Mouse (Mus musculus): Measurements from ENCODE around the gene Gm10203.
A peak's percentile ranks its signal among the peaks of the same experiment; 100 is the strongest.
"Not testable (repeated sequence)": the region's sequence is repeated elsewhere in the genome, so short reads cannot be mapped to it uniquely, and the experiment has no call there.

Gm10203 gene

GRCm38 (mm10) chr6:149135631-149136030 lies 5.7 kb downstream of the Gm10203 start:
- no peak for DNase-seq

GRCm38 (mm10) chr6:149137936-149138335 lies 8.0 kb downstream of the Gm10203 start:
- DNase-seq, result no peak

DNA sequence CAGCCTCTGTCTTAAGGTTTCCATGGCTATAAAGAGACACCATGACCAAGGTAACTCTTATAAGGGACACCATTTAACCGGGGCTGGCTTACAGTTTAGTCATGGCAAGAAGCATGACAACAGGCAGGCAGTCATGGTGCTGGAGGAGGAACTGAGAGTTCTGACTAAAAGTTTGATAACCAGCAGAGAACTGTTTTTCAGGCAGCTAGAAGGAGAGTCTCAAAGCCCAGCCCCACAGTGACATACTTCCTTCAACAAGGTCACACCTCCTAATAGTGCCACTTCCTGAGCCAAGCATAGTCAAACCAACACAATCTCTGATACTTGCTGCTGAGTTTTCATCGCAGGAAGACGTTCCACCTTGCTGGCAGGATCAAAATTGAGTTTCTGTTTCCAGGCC lies 9.0 kb downstream of the Gm10203 start:
- DNase-seq, result no peak

DNA sequence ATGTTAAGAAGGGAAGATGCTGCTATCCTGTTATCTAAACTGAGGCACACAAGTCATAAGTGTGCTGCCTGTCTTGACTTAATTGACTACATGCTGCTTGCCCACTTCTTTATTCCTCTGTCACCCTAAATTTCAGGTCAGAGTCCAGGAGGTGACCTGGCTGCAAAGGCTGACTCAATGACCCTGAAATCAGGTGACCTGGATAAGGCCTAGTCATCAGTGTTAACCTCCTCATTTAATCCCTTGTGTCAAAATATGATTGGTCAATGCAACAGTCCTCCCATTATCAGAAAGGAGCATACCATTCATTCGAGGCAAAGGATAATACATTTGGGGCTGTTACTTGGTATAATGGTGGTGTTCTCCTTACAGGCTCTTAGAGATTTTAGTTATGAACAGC lies 9.5 kb downstream of the Gm10203 start, which contains the start of gene Etfbkmt:
Etfbkmt (plus strand) TSS at position 379 of the 400 bp plus-strand sequence.
- DNase-seq, result no peak

DNA sequence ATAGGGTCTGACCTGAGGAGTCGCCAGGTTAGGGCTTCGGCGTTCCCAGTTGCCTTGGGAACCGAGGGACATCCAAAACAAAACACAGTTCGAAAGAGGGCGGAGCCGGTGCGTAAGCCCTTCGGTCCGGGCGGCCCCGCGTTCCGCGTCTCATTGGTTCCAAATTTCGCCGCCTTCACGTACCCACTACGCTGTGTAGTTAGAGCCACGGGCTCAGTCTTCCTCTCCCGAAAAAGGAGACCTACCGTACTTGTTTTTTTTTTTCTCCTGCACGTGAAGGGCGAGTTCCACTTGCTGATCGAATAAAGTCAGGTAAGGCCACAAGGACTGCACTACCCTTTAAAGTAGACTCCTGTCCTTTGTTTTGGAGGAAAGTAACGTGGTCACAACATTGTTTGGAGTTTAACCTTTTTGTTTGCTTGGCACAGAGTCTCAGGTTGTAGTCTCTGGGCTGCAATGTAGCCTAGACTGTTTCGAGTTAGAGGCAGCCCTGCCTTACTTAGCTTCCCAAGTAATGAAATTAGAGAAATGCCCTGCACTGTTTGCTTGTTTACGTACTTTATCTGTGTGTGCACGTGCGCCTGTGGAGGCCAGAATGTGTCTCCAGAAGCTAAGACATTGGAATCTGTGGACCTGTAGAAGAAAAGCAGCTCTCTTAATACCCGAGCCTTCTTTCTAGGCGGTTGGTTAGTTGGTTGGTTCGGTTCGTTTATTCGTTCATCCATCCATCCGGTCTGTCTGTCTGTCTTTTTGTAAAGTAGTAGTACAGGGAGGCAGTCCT lies 11.6 kb downstream of the Gm10203 start:
- peak; percentile 62 for DNase-seq

DNA sequence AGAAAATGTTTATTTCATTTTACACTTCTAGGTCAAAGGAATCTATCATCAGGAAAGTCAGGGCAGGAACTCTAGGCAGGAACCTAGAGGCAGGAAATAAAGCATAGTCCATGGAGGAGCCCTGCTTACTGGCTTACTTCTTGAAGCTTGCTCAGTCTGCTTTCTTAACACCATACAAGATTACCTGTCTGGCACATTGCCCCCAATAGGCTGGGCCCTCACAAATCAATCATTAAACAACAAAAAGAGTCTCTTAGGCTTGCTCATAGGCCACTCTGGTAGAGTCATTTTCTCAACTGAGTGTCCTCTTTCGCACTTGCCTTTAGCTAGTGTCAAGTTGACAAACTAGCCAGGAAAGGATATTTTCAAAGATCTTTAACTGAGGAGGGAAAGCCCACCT lies 15.2 kb downstream of the Gm10203 start:
- DNase-seq, result no peak

DNA sequence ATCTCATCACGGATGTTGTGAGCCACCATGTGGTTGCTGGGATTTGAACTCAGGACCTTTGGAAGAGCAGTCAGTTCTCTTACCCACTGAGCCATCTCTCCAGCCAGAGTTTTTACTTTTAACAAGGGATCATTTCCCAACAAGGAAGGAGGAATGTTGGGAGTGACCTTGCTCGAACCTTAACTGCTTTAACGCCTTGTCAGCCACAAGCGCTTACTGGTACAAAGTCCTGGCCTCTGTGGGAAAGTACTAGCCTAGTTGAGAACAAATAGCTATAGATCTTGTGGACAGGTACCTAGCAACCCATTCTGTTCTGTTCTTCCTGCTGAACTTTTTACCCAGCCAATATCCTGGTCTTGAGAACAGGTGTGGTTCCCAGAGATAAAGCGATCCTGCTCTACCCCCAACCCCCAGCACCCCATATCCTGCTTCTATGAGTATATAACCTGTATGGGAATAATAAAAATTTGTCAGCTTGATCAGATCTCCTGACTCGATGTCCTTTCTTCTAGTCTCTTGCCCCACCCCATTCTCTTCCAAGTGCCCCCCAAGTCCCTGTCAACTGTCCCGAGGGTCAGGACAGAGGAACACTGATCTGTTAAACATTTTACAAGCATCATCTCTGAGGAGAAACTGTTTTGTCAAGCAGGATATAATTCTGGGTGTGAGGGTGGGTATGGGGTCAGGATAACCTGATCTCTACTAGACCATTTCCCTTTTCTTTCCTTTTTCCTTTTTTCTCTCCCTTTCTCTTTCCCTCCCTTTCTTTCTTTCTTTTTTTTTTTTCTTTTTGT lies 18.7 kb downstream of the Gm10203 start:
- no peak for DNase-seq

GRCm38 (mm10) chr6:149152119-149152518 lies 22.1 kb downstream of the Gm10203 start:
- no peak for DNase-seq

DNA sequence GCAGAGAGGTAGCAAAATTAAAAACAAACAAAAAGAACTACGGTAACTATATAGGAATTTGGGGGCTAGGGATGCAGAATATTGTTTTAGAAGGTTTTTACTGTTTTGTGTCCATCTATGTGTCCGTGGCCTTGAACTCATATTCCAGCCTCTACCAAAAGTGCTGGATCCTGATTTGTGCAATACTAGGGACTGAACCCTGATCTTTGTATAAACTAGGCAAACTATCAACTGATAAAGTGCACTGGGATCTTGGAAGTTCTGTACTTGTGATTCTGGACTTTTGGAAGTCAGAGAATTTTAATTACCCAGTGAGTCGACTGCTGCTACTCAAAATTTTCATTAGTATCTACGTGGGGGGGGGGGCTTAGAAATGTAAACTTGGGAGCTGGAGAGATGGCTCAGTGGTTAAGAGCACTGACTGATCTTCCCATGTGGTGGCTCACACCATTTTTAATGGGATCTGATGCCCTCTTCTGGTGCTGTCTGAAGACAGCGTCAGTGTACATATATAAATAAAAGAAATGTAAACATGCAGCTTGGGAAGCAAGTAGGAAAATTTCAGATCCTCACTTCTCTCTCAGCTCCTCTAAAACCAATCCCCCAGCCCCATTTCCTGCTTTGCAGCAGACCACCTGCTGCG lies 23.6 kb downstream of the Gm10203 start:
- DNase-seq, result no peak

DNA sequence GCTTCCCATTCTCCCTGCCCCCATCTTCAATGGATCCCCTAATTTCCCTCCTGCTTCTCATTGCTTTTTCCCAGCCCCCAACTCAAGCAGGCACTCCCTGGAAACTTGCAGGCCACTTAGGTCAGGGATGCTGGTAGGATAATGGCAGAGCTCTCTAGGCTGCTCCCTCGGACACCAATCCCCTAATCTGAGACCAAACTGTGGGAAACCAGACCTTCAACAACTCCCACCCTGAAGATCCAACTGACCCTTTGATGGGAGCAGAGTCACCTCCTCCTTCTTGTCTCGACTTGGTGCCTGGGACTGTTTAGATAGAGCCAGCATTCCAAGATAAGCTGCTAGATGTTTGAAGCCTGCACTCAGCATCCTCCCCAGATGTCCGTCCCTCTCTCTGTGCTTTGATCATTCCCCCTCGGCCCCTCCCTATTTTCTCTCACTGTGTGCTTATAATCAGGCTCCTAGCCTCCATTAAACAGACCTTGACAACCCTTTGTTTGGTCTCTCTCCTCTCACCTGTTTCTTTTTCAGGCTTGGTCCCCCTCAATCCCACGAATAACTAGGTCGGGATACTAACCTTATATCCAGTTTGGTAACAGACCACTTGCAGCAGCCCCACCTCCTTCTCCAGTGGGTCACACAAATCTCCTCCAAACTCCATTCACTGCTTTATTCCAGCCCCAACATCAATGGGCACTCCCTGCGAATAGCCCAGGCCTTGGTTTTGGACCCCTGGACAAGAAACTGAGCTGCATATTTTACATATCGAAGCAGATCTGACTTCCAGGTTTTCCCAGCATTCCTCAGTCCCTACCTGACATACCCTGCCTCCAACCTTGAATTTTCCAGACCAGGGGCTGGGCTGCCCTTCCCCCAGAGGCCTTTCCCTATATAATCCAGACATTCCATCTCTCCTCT lies 24.4 kb downstream of the Gm10203 start:
- DNase-seq, result no peak

DNA sequence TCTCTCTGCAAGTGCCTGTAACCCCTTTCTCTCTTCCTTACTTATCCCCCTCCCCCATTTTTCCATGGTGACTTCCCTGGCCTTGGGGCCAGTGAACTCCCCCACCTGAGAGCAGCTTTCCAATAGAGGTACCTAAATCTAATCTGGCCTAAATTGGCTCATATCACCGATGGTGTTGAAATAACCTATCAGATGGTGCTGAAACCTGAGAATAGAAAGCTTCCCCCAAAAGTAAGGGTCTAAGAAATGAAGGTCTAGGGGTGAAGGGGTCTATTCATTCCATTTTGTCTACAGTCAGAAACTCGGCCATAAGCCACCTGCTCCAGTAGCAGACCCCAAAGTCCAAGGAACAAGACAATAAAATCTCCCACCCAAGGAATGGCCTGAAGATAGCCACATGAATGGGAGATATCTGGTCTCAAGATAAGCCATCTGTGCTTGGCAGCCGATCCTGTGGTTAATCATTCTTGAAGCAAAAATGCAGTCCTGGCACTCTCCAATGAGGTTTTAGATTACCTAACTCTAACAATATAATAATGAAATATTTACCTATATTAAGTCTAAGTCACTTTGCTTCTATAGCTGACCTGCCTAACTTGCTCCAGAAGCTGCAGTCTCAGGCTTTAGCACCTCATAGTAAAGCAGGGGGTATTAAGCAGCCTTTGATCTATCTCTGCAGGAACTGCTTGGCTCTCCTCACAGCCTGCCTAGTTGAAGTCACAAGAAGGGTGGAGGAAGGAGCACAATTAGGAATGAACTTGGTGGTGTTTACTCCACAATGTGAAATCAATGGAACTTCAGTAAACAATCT lies 25.3 kb downstream of the Gm10203 start:
- no peak for DNase-seq

- DNase-seq, result not testable (repeated sequence)
These were observed 37.1 kb downstream of the Gm10203 start for GRCm38 (mm10) chr6:149167038-149167437.

GRCm38 (mm10) chr6:149167672-149168071 lies 37.7 kb downstream of the Gm10203 start:
- DNase-seq, result no peak

GRCm38 (mm10) chr6:149168436-149168835 lies 38.5 kb downstream of the Gm10203 start:
- DNase-seq, result no peak

GRCm38 (mm10) chr6:149169965-149170364 lies 40.0 kb downstream of the Gm10203 start:
- DNase-seq, result not testable (repeated sequence)

DNA sequence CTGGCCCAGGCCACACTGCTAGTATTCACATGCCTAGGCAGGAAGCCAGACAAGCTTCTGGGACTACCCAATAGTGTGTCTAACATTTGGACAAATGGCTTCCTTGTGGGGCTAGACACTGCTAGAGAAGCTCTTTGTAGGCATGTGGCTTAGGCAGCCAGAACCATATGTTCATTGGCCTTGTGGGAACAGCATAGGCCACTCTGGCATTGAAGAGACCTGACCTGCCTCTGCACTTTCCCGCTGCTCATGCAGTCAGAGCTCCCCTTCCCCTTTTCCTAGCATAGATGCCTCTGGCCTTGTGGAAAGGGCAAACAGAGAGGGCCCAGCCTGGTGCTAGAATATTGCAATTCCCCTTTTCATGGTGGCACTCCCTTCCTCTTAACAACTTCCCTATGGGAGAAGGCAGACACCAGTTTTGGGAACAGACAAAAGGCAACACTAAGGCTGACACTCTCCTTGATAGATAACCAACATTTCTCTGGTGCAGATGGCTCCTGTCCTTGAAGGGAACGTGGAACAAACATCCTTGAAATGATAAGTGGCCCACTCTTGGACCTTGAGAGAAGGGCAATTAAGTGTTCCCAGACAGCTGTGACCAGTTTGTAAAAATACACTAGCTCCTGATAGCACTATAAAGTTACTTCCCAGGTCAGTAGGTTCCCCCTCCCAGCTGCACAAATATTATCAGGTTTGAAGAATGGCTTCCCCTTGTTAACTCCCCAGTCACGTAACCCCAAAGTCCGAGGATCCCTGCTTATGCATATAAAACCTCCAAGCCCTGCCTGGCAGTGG lies 44.1 kb downstream of the Gm10203 start:
- no peak for DNase-seq

DNA sequence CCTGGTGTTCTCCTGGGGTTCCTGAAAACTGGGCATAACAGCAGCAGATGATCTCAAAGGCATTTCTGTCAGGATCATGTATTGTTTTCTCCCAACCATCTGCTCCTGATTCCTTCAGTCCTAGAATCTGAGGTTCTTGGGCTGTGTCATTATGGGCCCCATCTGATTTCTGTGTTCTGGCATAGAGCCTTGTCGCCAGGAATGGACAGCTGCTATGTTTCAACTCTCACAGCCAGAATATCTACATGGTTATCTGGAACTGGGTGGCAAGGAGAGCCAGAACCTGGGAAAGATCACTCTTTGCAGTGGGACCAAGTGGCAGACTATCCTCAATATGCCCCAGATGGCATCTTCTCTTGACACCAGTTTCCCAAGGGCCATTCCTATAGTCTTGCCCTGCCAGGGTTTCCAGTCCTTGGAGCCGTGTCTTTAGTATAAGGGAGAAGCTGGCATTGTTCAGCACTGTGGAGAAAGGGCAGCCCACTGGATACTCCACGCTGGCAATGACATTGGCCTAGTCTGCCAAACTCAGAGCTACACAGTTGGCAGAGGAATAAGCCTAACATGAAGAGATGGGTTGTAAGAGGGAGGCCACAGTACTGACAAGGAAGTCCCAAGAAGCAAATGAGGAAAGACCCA lies 45.1 kb downstream of the Gm10203 start:
- peak; percentile 65 for DNase-seq

GRCm38 (mm10) chr6:149179064-149179463 lies 49.1 kb downstream of the Gm10203 start:
- DNase-seq, result no peak
